Mouse (Mus musculus): ENCODE measurements around the gene Ovol2. TPM values are rescaled to one million over a fixed set of nuclear protein-coding genes. Genes with fewer than 3 reads are reported as not detected.

Gene Ovol2
- total and polyA plus RNA-seq, 3 experiments, result not detected

- Histone ChIP-seq H3K27ac (ENCODE audit: insufficient read depth, low read depth) (no peak overlapping the region), H3K4me3 (replicated peaks in 1 of 3; ENCODE audit: low read depth in 2 of 3, low read length in 2 of 3, poor library complexity in 1 of 3) (no peak overlapping the region), H3K27me3 (replicated peaks) (no peaks in the 10 kb centered on the region), H3K9ac (ENCODE audit: insufficient read depth, low read depth) (no peak overlapping the region), H3K4me2 (ENCODE audit: insufficient read depth, low read depth, poor library complexity, severe bottlenecking) (no peak overlapping the region), H3K79me2 (replicated peaks; ENCODE audit: control insufficient read depth, extremely low read depth, insufficient read depth, poor library complexity, severe bottlenecking) (no peaks in the 10 kb centered on the region; the same call in 1 of the 2 replicates), H3K36me3 (replicated peaks in 1 of 2; ENCODE audit: control insufficient read depth in 1 of 2, insufficient read depth in 1 of 2, low read length in 1 of 2) (peaks cover 29 to 48% of the 10 kb centered on the region in 2 experiments), H3K4me1 (ENCODE audit: control insufficient read depth in 1 of 2, insufficient read depth in 2 of 2) (peaks cover 4 to 18% of the 10 kb centered on the region in 2 experiments; a peak in 3 of 4 replicates), H3K9me3 (replicated peaks; ENCODE audit: low read length) (no peaks in the 10 kb centered on the region)
- TF ChIP-seq POLR2AphosphoS2 (IDR thresholded peaks at IDR 0.05; ENCODE audit: low read depth, low read length), result no peak
- no peak for TF ChIP-seq NELFE (IDR thresholded peaks at IDR 0.05; ENCODE audit: low read depth, low read length)
- no peak for TF ChIP-seq NRF1 (IDR thresholded peaks at IDR 0.05; ENCODE audit: low read depth, low read length)
- TF ChIP-seq ELF1 (IDR thresholded peaks at IDR 0.05; ENCODE audit: low read depth, low read length), result no peak
- no peak for TF ChIP-seq CHD2 (IDR thresholded peaks at IDR 0.05; ENCODE audit: low read length)
- in situ Hi-C loops (cut with MboI; ENCODE audit: low pct_ligation_motif_present, low pct_unique_long_range_greater_than_20kb, low sequenced_read_pairs) (no loop called here), dilution Hi-C loops (cut with MboI; ENCODE audit: extremely low pct_ligation_motif_present, extremely low pct_unique_long_range_greater_than_20kb, low sequenced_read_pairs) (no loop called here)
- DNase-seq (ENCODE audit: extremely low read depth), result no peak
Observed at GRCm38 (mm10) chr2:144280568-144280967, 51.4 kb downstream of the Ovol2 start.

- Histone ChIP-seq H3K4me1 (ENCODE audit: control insufficient read depth in 1 of 2, insufficient read depth in 2 of 2) (peaks cover 4 to 23% of the 10 kb centered on the region in 2 experiments; a peak in 3 of 4 replicates), H3K4me2 (ENCODE audit: insufficient read depth, low read depth, poor library complexity, severe bottlenecking) (no peak overlapping the region)
- dilution Hi-C loops (cut with MboI; ENCODE audit: extremely low pct_ligation_motif_present, extremely low pct_unique_long_range_greater_than_20kb, low sequenced_read_pairs), result no loop called here
Observed at GRCm38 (mm10) chr2:144279742-144280141, 52.2 kb downstream of the Ovol2 start.

GRCm38 (mm10) chr2:144276885-144277284, 55.1 kb downstream of the Ovol2 start:
- no peak for TF ChIP-seq JUND (conservative IDR thresholded peaks at IDR 0.05; ENCODE audit: low read depth, low read length)
- TF ChIP-seq CHD1 (IDR thresholded peaks at IDR 0.05; ENCODE audit: low read depth, low read length), result no peak
- no peak for TF ChIP-seq USF1 (IDR thresholded peaks at IDR 0.05; ENCODE audit: low read depth, low read length)
- no peak for TF ChIP-seq ZC3H11A (IDR thresholded peaks at IDR 0.05; ENCODE audit: low read depth, low read length)
- no peak for TF ChIP-seq E2F4 (IDR thresholded peaks at IDR 0.05; ENCODE audit: insufficient replicate concordance, low read depth, low read length)
- no peak for TF ChIP-seq IRF4 (IDR thresholded peaks at IDR 0.05; ENCODE audit: low read depth, low read length)
- no peak for TF ChIP-seq POLR2AphosphoS2 (IDR thresholded peaks at IDR 0.05; ENCODE audit: low read depth, low read length)
- TF ChIP-seq TBP (conservative IDR thresholded peaks at IDR 0.05; ENCODE audit: low read depth, low read length), result no peak
- no peak for TF ChIP-seq POLR2A (IDR thresholded peaks at IDR 0.05; ENCODE audit: low read depth, low read length)
- no peak for TF ChIP-seq KAT2A (IDR thresholded peaks at IDR 0.05; ENCODE audit: insufficient replicate concordance, low read length)
- TF ChIP-seq MXI1 (IDR thresholded peaks at IDR 0.05; ENCODE audit: low read depth, low read length), result no peak
- no peak for TF ChIP-seq ZKSCAN1 (IDR thresholded peaks at IDR 0.05; ENCODE audit: borderline replicate concordance, low read depth, low read length)
- TF ChIP-seq CTCF (conservative IDR thresholded peaks at IDR 0.05 in 1 of 2, IDR thresholded peaks at IDR 0.05 in 1 of 2; ENCODE audit: low read depth in 2 of 2, low read length in 2 of 2), result no peak
- TF ChIP-seq CHD2 (IDR thresholded peaks at IDR 0.05; ENCODE audit: low read length), result no peak
- TF ChIP-seq RAD21 (IDR thresholded peaks at IDR 0.05; ENCODE audit: low read depth, low read length), result no peak
- no peaks in the 10 kb centered on the region for H3K27me3 ChIP-seq (replicated peaks)
- peaks cover 29 to 64% of the 10 kb centered on the region in 2 experiments for H3K36me3 ChIP-seq (replicated peaks in 1 of 2; ENCODE audit: control insufficient read depth in 1 of 2, insufficient read depth in 1 of 2, low read length in 1 of 2)
- DNase-seq (ENCODE audit: extremely low read depth), result no peak
- dilution Hi-C loops (cut with MboI; ENCODE audit: extremely low pct_ligation_motif_present, extremely low pct_unique_long_range_greater_than_20kb, low sequenced_read_pairs), result no loop called here
- no peak overlapping the region for H3K4me3 ChIP-seq (replicated peaks in 1 of 3; ENCODE audit: low read depth in 2 of 3, low read length in 2 of 3, poor library complexity in 1 of 3)
- H3K4me2 ChIP-seq (ENCODE audit: insufficient read depth, low read depth, poor library complexity, severe bottlenecking), result no peak overlapping the region
- H3K9me3 ChIP-seq (replicated peaks; ENCODE audit: low read length), result no peaks in the 10 kb centered on the region
- peaks cover 2 to 35% of the 10 kb centered on the region in 2 experiments for H3K4me1 ChIP-seq (ENCODE audit: control insufficient read depth in 1 of 2, insufficient read depth in 2 of 2)
- H3K79me2 ChIP-seq (replicated peaks; ENCODE audit: control insufficient read depth, extremely low read depth, insufficient read depth, poor library complexity, severe bottlenecking), result peaks cover 18% of the 10 kb centered on the region
- H3K27ac ChIP-seq (ENCODE audit: insufficient read depth, low read depth), result no peak overlapping the region
- in situ Hi-C loops (cut with MboI; ENCODE audit: low pct_ligation_motif_present, low pct_unique_long_range_greater_than_20kb, low sequenced_read_pairs), result no loop called here
- no peak overlapping the region for H3K9ac ChIP-seq (ENCODE audit: insufficient read depth, low read depth)

More at GRCm38 (mm10) chr2:144279742-144280141, 52.2 kb downstream of the Ovol2 start:
- Histone ChIP-seq H3K27me3 (replicated peaks) (no peaks in the 10 kb centered on the region), H3K9me3 (replicated peaks; ENCODE audit: low read length) (no peaks in the 10 kb centered on the region), H3K4me3 (replicated peaks in 1 of 3; ENCODE audit: low read depth in 2 of 3, low read length in 2 of 3, poor library complexity in 1 of 3) (no peak overlapping the region), H3K79me2 (replicated peaks; ENCODE audit: control insufficient read depth, extremely low read depth, insufficient read depth, poor library complexity, severe bottlenecking) (peaks cover 3% of the 10 kb centered on the region; the same call in 1 of the 2 replicates), H3K9ac (ENCODE audit: insufficient read depth, low read depth) (no peak overlapping the region), H3K27ac (ENCODE audit: insufficient read depth, low read depth) (no peak overlapping the region), H3K36me3 (replicated peaks in 1 of 2; ENCODE audit: control insufficient read depth in 1 of 2, insufficient read depth in 1 of 2, low read length in 1 of 2) (peaks cover 29 to 55% of the 10 kb centered on the region in 2 experiments)
- in situ Hi-C loops (cut with MboI; ENCODE audit: low pct_ligation_motif_present, low pct_unique_long_range_greater_than_20kb, low sequenced_read_pairs), result no loop called here
- TF ChIP-seq CHD2 (IDR thresholded peaks at IDR 0.05; ENCODE audit: low read length) (no peak), POLR2AphosphoS2 (IDR thresholded peaks at IDR 0.05; ENCODE audit: low read depth, low read length) (no peak), USF2 (conservative IDR thresholded peaks at IDR 0.05; ENCODE audit: low read depth, low read length) (no peak), MAX (IDR thresholded peaks at IDR 0.05; ENCODE audit: low read length) (no peak), ZMIZ1 (IDR thresholded peaks at IDR 0.05; ENCODE audit: low read depth, low read length) (no peak), UBTF (IDR thresholded peaks at IDR 0.05; ENCODE audit: low read depth, low read length) (no peak), CTCF (conservative IDR thresholded peaks at IDR 0.05 in 1 of 2, IDR thresholded peaks at IDR 0.05 in 1 of 2; ENCODE audit: low read depth in 2 of 2, low read length in 2 of 2) (no peak), GABPA (IDR thresholded peaks at IDR 0.05; ENCODE audit: insufficient replicate concordance, low read depth, low read length) (no peak), MYC (IDR thresholded peaks at IDR 0.05; ENCODE audit: low read depth, low read length) (no peak), USF1 (IDR thresholded peaks at IDR 0.05; ENCODE audit: low read depth, low read length) (no peak), POLR2A (IDR thresholded peaks at IDR 0.05; ENCODE audit: low read depth, low read length) (no peak)
- no peak for DNase-seq (ENCODE audit: extremely low read depth)

Data from CH12.LX (cell line).